Mouse (Mus musculus) cerebellum, postnatal 4 days (tissue): ENCODE data around the gene Gramd2.

ENCODE experiments used
- DNase-seq, 2 experiments: peaks; one replicate each; pipeline ENCODE4 v3.0.0; 2022; ENCODE audit warnings: low spot score in 2 of 2, mixed read lengths in 1 of 2

The Gramd2 gene

GRCm38 (mm10) chr9:59679678-59680533 is at the start of gene Gramd2:
TSS of gene Gramd2 (plus strand) at chr9:59680144.
- DNase-seq, result peak; percentile 72 to 79

GRCm38 (mm10) chr9:59638372-59638771 is 41.6 kb upstream of the Gramd2 start:
- no peak for DNase-seq

DNA sequence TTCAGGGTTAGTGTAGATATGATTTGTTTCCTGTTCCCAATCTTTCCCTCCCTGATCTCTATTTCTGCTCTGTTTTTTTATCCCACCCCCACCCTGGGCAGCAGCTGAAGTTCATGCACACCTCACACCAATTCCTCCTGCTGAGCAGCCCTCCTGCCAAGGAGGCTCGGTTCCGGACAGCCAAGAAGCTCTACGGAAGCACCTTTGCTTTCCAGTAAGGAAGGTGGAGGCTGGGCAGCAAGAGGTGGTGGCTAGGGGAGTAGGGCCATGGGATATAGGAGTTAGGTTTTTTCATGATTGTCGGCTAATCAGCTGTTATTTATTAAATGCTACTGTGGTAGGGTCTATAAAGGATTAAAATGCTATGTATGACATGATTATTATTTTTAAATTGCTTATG is 40.0 kb upstream of the Gramd2 start:
- DNase-seq, result no peak

GRCm38 (mm10) chr9:59641320-59641719 is 38.6 kb upstream of the Gramd2 start:
- no peak for DNase-seq

DNA sequence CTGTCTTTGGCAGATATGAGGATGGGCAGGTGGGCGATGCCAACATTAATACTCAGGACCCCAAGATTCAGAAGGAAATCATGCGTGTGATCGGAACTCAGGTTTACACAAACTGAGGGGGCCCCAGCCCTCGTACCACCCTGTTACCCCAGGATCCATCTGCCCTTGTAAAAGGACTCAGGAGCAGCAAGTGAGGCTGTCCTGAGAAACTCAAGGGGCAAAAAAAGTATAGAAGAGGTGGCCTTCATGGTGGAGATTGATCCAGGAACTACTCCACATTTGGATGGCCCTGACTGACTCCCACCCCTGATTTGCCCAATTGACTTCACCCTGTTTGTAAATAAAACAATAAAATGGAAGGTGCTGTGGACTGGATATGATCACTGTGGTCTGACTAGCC is 30.0 kb upstream of the Gramd2 start:
- no peak for DNase-seq

DNA sequence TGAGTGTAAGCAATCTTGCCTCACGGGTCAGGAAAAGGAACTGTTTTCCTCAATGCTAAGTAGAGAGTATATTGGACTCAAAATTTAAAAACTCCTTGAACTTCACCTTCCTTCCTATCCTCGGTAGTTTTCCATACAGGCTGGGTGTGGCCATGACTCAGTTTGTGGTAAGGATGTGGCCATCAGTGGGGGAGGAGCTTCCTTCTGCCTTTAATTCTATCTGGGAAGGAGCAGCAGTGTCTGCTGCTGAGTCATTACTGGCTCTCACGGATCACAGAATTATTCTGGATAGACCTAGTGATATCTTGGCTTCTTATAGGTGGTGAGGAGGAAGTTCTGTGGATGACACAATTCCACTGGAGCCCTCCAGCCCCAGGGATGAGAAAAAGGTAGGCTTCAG is 26.6 kb upstream of the Gramd2 start:
- no peak for DNase-seq

DNA sequence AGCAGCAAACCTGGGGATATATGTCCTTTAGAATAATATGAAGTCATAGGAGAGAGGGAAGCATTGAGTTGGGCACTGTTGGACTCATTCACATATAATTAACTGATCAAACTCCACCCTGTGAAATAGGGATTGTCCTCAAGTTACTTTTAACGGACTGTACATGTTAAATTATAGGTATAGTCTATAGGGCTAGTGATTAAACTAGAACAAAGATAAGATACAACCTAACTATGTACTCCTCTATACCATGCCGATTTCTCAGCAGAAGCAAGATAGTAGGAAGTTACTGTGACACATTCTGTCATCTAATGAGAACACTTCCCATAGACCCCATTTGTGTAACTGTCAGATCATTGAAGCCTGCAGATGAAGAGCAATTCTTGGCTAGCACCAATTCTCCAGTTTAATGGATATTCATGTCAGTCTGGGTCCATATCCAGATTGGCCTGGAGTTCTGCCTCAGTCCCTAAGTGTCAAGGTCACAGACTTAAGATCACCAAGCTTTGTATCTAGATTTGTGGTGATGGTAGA is 25.4 kb upstream of the Gramd2 start:
- DNase-seq, result no peak

DNA sequence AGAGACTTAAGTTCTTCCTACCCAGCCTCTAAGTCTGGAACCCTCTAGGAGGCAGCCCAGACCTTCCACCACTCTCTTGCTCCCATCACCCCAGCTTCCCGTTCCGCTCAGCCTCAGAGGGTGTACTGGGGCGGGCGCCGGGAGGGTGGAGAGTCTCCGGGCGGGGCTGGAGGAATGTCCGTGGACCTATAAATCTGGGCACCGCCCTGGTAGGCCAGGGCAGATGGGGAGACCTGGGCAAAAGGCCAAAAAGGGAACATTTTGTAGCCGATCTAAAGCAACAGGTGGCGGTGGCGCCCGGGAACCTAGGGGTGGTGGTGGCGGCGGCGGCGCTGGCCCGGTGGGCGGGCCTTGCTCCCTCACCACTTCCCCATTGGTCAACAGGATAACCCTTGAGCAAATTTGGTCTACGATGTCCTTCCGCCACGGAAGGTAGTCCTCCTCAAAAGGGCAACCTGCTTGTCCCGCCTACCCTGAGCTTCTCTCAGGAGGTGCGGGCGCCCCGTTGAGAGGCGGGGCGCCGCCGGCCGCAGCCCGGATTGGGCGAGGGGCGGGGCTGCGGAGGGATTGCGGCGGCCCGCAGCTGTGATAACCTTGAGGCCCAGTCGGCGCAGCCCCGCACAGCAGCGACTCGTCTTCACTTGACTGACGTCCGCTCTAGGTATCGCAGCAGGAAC is 23.8 kb upstream of the Gramd2 start, which contains the start of gene Pkm:
Pkm (plus strand) TSS at position 411 of the 677 bp plus-strand sequence.
- DNase-seq, result peak; percentile 83 to 89

GRCm38 (mm10) chr9:59656635-59657617 is 23.0 kb upstream of the Gramd2 start:
- DNase-seq, result peak; percentile 76 to 89

GRCm38 (mm10) chr9:59658146-59658545 is 21.8 kb upstream of the Gramd2 start:
- no peak for DNase-seq

- peak; percentile 66 to 82 for DNase-seq
Measured at GRCm38 (mm10) chr9:59659036-59660026, 20.6 kb upstream of the Gramd2 start.

DNA sequence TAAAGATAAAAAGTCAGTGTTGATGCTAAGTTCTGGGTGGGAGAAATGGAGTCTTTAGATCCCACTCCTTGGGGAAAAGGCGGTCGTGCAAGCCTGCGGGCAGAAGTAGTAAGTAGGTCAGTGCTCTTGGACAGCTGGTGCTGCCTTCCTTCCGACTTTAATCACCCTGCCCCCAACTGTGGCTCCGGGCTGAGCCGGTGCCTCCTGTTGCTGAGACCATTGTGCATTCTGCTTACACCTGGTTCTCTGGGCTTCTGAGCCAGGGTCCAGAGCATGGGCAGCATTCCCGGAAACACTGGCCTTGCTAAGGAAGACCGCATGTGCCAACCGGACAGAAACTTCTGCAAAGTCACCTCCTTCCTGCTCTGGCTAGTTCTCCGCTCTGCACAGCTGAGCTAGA is 19.5 kb upstream of the Gramd2 start:
- DNase-seq, result peak in 1 of 2 experiments; percentile 41

DNA sequence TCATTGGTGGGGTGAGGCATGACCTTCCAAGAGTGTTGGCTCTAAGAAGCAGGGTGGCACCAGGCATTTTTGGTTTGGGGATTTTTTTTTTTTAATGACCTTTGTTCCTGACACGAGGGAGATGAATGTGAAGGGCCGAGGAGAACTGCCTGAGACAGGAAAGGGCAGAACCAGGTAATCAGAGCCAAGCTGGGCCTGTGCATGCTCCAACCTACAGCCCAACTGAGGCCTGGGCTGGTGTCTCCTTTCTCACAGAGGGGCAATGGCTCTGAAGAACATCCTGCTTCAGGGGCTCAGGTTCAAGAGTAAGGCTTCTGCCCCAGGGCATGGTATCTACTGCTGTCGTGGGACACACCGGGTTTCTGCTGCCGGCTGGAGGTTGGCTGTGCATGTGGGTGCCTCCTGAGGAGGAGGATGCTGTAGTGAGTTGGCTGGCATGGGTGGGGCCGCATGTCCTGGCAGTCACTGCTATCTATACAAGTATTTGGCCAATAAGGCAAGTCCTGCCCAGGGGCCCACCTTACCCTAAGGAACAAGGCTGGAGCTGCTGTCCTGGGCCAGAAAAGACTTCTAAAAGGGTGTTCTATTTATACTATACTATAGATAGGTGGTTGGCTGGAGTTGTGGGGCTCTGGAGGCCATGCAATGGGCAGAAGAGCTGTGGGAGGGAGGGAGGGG is 18.5 kb upstream of the Gramd2 start:
- no peak for DNase-seq

DNA sequence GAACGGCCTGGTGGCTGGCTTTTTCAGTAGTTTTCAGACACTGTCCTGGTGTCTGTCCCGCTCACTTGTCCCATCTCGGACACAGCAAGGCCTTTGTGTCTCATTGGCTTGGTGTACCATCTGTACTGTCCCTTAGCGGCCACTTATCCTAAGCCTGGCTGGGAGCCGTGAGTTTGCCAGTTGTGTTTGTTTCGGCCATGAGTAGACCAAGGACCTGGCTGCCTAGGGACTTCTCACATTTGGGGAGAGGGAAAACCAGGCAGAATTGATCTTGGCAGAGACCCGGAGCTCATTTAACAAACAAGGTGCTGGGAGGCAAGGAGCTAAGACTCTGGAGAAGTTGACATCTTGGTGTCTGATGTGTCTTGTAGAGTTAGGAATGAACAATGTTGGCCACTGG is 16.7 kb upstream of the Gramd2 start:
- no peak for DNase-seq

- no peak for DNase-seq
Measured at GRCm38 (mm10) chr9:59663957-59664356, 16.0 kb upstream of the Gramd2 start.

GRCm38 (mm10) chr9:59664664-59665256 is 15.2 kb upstream of the Gramd2 start:
- no peak for DNase-seq

DNA sequence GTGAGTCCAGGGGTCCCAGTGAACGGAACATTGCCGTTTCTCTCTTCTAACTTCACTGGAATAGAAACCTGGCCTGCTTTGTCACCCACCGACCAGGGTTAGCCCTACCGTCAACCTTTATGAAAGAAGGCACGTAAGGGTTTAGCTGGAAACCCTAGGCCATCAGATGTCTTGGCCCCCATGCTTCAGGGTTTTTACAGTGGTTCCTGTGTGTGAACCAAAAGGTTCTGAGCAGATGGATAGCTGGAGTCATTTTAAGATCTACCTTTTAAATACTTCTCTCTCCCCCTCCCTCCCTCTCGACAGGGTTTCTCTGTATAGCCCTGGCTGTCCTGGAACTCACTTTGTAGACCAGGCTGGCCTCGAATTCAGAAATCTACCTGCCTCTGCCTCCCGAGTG is 13.9 kb upstream of the Gramd2 start:
- DNase-seq, result no peak

GRCm38 (mm10) chr9:59666813-59667212 is 13.1 kb upstream of the Gramd2 start:
- no peak for DNase-seq

DNA sequence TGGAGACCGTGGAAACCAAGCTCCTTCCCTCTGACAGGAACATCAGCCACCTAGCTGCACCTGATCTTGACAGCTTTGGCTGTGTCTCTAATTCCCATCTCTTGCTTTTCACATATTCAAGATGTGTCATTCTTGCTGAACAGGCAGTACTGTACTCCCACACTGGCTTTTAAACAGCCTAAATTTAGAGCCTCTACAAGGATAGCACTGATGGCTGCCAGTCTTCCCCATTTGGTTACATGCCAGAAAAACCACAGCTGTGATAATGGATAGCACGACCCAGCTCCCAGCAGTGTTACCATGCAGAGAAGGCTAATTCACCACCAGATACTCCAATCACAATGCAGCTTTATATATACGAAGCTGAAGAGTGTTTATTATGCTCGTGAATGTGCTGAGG is 12.7 kb upstream of the Gramd2 start:
- DNase-seq, result no peak
